Mouse (Mus musculus): ENCODE data around the gene Foxm1.

The Foxm1 gene

DNA sequence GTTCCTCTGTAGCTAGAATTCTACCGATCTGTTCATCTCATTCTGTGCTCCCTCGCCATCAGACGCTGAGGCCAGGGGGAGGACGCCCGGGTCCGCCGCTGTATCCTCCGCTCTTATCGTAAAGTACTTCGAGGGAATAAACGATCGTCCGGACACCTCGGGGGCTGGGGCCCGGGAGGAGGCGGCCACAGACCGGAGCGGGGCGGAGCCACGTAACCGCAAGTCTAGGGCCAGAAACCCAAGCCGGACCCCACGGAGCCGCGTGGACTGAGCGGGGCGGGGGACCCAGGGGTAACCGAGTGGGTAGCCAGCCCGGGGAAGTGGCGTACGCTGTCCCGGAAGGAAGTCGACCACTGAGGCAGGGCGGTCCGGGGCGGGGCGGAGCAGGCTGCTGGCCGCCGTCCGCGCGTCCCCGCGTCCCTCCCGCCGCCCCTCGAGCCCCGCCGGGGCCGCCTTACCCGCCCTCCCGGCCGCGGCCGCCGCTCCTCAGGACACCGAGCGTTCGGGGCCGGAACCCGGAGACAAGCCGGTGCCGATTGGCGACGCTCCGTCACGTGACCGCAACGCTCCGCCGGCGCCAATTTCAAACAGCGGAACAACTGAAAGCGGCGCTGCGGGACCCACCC is at the start of gene Foxm1, which contains the start of gene Rhno1:
Gene Foxm1 (plus strand): TSS at position 587 of the 626 bp plus-strand sequence.
Gene Rhno1 (minus strand): TSS at position 531 of the 626 bp plus-strand sequence.
- DNase-seq (ENCODE audit: low read depth, low spot score), result peak; percentile 77

DNA sequence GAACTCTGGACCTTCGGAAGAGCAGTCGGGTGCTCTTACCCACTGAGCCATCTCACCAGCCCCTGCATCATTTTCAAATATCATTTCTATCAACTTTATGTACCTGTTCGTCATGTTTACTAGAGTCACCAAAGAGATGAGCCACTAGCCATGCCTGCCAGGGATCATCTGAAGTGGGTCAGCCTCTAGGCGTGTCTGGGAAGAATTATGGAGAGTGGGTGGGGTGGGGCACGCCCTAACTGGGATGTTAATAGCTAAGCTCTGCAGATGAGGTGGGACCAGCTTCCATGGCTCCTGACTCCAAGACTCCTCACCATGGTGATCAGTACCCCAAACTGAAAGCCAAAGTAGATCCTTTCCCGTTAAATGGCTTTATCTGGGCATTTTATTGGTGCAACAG is 48.0 kb upstream of the Foxm1 start:
- peak; percentile 59 for DNase-seq (ENCODE audit: low read depth, low spot score)

DNA sequence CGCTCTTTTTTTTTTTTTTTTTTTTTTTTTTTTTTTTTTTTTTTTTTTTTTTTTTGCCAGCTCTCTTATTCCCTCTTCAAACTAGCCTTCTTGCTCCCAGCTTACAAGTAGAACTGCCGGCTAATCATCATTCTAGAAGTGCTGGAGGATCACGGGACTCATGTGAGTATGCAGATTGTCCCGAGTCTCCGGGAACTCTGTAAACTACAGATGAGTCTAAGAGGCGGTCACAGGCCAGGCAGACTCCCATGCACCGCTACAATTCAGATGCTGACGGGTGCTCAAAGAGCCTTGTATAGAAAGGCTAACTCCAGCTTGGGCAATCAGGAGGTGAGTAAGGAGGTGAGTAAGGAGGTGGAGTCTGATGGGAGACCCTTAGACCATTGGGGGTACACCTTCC is 47.2 kb upstream of the Foxm1 start:
- peak; percentile 53 for DNase-seq (ENCODE audit: low read depth, low spot score)

DNA sequence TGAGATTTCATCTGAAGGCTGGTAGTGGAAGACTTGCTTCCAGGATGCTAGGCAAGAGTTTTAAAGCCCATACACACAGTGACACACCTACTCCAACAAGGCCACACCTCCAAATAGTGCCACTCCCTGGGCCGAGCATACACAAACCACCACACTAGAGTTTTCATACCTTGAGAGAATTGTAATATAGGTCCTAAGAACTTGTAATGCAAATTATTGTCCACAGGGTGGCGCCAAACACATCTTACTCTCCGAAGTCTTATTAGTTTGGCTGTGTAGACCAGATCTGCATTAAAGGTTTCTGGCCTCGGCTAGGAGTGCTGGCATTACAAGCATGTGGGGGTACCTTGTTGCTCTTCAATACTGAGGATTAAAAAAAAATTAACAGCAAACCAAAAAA is 44.5 kb upstream of the Foxm1 start:
- peak; percentile 81 for DNase-seq (ENCODE audit: low read depth, low spot score)

DNA sequence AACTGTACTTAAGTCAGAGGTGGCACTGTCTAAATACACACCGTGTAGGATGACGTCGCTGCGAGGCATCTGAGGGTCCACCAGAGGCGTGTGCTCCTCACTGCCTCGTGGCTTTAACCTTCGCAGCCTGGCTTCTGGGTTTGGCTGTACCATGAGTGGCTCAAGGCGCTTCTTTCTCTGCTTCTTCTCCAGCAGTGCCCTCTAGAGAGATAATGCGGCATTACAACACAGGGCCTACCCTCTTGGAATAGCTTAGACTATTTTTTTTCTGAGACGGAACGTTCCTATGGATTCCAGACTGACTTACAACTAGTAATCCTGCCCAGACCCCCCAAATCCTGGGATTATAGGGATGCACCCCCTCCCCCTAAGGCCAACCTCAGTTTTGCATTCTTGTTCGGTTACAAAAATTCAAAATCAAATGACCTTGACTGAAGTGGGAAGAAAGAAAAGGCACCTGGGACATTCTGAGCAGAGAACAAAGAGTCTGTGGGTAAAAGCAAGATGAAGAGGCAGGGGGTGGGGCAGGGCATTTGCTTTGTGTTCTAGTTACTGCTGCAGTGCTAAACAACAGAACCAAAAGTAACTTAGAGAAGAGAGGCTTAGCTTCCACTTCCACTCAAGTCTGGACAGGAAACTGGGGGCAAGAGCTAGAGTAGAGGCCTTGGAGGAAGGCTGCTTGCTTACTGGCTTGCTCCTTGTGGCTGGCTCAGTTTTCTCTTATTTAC is 28.2 kb upstream of the Foxm1 start:
- peak; percentile 96 for DNase-seq (ENCODE audit: low read depth, low spot score)

DNA sequence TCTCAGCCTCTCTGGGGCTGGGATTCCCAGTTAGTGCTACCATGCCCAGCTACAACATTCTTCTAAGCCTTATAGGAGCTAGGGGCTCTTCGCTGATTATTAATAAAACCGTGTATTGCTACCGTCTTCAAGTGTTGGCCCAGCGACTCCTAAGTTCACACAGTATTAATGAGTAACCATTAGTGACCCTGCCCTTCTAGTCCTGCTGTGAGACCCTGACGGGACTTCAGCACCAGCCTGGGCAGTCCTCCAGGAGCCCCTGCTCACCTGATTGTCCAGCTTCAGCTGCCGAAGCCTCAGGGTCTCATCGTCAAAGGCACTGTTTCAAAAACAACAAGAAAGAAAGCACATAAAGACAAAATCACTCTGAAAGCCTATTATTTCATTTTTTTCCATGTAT is 25.3 kb upstream of the Foxm1 start:
- DNase-seq (ENCODE audit: low read depth, low spot score), result no peak

DNA sequence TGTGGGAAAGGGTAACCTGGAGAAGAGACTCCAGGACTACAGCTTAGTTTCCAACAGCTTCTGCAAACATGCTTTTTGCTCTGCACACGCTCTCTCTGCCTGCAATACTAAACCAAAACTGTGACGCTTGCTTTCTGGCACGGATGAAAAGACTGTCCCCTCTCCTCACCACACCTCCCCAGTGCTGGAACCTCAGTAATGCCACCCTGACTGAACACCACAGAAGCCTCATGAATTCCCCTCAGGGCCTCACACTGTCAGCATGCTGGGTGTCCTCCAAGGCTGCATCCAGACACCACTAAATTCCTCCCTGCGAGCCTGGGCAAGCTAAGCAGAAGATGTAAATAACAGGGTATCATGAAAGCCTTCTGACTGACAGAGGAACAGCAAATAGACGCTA is 23.9 kb upstream of the Foxm1 start:
- DNase-seq (ENCODE audit: low read depth, low spot score), result no peak

DNA sequence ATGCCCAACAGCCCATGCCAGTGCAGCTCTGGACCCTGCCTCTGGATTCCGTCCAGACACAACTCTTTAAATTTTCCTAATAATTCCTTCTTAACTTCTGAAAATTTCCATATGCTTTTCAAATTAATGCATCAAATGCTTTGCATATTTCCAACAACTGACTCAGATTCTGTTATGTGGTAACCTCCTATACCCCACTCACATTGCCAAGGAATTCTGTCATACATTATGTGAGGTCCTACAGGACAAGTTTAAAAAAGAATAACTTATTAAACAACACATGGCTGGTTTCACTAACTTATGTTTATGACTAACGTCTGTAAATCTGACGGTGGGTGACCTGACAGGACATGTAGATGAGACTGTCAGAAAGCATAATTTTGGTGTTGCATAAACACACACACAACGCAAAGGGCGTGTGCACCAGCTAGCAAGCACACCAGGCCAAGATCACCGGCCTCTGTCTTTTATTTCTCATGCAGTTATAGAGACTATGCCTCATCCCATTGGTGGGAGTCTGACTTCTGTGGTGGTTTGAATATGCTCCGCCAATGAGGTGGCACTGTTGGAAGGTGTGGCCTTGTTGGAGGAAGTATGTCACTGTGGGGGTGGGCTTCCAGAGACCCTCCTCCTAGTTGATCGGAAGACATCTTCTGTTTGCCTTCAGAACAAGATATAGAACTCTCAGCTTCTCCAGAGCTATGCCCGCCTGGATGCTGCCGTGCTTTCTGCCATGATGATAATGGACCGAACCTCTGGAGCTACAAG is 20.6 kb upstream of the Foxm1 start:
- DNase-seq (ENCODE audit: low read depth, low spot score), result peak; percentile 83

DNA sequence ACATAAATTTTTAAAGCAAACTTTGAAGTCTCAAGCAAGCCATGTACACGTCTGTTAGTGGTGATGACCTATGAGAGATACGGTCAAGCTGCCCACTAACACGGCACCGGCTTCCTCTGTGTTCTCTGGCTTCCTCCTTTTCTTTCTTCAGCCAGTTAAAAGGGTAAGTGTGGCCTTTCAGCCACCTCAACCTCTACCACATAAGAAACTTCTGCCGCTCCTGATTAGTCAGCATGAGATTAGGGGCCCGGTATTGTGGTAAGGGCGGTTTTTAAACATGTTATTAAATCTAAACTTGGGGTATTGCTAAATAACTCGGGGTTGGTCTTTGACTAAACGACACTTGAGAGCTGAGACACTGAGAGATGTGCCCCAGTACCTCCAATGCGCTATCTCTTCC is 17.1 kb upstream of the Foxm1 start:
- DNase-seq (ENCODE audit: low read depth, low spot score), result no peak

DNA sequence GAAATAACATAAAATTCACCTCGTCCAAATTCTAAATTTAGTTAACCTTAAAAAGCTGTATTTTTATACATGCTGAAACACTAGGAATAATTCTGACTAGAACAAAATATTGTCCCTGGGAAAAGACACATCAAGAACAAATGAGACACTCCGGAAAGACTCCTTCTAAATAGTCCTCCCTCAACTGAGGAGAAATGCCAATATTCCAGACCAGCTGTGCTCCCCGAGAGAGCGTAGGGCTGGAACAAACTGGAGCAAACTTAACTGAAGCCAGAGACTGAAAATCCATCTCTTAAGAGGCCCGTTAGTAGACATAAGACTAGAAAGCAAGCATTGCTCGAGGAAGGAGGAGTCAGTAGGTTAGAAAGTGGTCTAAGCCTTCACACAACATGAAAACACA is 16.0 kb upstream of the Foxm1 start:
- DNase-seq (ENCODE audit: low read depth, low spot score), result no peak

DNA sequence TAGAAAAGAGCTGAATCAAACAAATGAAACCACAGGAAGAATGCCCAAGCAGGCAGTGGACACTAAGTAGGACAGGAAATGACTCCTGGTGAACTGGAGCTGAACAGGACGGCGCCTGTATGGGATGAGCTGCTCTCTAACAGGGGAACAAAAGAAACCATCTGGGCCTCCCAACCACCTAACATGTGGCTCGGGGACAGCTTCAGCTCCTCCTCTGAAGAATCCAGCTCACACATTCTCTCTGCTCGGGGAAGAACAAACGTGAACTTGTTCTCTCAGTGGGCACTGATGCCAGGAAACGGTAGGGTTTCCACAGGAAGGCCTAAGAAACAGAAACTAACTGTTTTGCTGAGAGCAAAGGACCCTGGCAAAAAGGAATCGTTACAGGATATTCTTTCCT is 13.1 kb upstream of the Foxm1 start:
- no peak for DNase-seq (ENCODE audit: low read depth, low spot score)

DNA sequence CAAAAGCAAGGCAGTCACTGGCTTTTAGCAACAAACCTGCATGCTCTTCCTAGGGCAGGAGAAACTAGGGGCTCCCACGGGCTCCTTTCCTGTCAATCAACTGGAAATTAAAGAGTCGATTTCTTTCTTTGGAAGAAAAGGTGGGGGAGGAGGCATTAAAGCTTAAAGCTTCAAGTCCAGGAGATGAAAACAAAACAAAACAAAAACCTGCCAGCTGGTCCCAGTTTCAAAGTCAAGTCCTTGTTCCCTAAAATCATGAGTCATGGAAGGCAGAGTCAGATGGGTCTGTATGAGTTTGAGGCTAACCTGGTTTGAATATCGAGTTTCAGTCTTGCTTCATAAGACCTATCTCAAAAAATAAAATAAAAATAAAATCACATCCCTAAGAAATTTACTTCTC is 8.6 kb upstream of the Foxm1 start:
- DNase-seq (ENCODE audit: low read depth, low spot score), result no peak

DNA sequence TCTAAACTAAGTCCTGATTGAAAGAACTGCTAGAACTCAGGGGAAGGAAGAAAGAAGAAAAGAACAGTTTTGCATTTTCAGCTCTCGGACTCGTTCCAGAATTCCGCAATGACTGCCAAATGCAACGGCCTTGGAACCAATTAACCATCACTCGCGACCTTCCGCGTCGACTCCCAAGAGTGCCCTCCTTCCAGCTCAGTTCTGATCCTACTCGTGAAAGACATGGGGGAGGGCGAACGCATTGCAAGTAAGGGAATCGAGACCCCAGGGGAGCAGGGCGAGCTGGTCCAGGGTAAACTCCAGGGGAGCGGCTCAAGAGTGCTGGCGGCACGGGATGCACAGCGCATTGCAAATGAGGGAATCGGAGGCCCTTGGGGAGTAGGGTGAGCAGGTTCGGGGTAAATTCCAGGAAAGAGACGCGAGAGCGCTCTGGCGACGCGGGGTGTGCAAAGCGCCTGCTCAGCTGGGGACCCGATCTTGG is 7.5 kb upstream of the Foxm1 start:
- peak; percentile 85 for DNase-seq (ENCODE audit: low read depth, low spot score)

DNA sequence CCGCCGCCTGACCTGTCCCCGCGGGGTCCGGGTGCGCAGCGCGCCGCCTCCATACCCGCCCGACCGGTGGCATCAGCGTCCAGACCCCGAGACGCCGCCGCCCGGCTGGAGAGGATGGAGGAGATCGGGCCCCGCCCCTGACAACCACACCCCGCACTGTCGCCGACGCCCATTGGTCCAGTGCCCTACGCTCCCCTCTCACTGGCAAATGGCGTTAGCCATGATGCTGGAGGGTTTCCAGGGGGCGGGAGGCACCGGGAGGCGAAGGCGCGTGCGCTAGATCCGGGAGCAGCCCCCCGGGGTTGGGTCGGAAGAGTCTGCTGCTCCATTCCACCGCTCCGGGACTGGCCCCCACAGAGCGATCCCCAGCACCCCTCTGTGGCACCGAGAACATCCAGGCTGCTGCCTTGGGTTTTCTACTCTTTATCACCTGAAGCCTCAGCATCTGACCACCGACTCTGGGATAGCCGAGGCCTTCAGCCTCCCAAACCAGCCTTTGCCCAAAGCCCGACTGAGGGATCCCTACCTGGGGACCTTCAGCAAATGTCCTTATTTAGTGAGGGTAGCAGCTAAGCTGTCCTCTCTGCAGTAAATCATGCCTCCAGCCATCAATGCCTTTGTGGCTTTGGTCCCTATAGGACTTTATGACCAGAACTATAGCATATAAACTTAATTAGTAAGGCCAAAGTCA is 6.9 kb upstream of the Foxm1 start, which contains the start of gene Tulp3:
Gene Tulp3 (minus strand): TSS at position 126 of the 691 bp plus-strand sequence.
- DNase-seq (ENCODE audit: low read depth, low spot score), result peak; percentile 96

DNA sequence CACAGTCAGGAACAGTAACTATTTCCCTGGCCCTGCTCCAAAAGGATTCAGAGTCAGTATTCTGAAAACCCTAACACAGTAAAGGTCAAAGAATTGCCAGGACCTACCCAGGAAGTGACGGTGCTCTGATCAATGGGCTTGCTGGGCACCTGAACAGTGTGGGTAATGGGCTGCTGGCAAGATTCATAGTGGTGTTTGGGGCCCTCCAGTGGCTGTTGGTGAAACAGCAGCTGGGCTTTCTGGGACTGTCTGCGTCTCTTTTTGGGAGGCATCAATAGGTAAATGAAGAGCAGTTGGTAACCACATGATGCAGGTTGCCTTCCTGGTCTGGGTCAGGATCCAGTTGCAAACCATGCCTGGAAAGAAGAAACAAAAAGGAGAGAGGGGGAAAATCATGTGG is 3.8 kb upstream of the Foxm1 start:
- peak; percentile 79 for DNase-seq (ENCODE audit: low read depth, low spot score)

DNA sequence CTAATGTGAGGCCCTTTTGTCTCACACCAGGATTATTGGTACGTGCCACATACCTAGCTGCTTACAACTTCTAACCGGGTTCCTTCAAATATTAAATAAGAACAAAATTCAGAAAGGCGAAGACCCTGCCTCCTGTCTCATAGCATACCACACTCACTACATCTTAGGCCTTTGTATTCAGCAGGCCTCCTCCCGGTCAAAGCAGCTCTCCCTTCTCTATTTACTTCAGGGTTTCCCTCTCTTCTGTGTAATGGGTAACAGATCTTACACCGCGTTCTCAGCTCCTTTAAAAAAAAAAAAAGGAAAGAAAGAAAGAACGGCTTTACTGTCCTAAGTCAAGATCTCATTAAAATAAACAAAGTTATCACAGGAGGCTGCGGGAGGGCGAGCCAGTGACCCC is 866 bp upstream of the Foxm1 start:
- no peak for DNase-seq (ENCODE audit: low read depth, low spot score)

DNA sequence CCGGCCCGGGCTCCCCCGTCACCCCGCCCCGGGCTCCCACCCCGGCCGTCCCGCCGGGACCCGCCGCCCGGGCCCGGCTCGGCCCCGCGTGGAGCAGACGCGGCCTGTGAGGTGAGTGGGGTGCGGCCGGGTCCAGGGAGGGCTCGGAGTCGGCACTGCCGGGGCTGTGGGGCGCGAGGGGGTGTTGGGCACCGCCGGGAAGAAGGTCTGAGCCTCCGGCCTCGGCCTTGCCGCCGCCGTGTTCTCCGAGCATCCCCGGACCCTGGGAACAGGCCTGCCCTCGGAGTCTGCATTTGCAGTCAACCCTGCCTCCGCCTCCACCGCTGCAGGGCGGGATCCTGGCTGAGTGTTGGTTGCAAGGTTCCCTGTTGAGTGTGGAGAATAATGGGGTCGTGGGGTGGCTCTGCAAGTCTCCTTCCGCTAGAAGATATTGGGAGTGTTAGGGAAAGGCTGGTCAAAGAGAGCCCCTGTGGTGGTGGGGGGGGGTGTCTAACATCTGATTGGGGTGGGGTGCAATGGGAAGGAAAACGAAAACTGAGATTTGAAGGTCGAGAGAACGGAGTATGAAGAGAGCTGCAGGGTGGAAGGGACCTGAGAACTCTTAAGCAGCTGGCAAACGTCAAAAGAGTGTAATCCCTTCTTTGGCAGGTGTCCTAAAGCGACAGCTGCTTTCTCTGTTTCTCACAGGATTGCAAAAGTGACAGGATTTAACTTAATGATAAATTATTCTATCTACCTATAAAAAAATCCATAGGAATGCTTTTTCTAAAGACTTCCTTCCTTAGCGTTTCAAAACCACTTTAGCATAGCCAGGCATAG is 449 bp downstream of the Foxm1 start:
- peak; percentile 84 for DNase-seq (ENCODE audit: low read depth, low spot score)

DNA sequence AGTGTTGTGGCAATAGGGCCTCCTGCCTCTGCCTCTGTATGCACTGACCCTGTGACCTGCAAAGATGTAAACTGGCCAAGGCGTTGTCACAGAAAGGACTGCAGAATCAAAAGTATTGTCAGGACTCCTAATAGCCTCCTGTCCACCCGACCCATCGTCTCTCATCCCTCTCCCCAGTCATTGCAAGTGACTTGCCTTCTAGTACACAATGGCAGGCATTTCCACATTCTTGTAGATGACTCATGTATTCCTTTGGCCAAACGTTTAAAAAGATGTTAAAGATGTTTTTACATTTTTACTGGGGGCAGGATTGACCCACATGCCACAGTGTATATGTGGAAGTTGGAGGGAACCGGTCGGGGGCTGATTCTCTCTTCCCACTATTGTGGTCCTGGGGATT is 2.0 kb downstream of the Foxm1 start:
- DNase-seq (ENCODE audit: low read depth, low spot score), result no peak

DNA sequence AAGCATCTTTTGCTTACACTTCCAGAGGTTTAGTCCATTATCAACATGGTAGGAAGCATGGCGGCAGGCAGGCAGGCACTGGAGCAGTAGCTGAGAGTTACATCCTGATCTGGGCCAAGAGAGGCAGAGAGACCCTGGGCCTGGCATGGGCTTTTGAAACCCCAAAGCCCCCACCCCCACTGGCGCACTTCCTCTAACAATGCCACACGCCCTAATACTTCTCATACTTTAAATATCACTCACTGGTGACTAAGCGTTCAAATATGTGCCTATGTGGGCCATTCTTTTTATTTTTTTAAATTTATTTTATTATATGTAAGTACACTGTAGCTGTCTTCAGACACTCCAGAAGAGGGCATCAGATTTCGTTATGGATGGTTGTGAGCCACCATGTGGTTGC is 3.7 kb downstream of the Foxm1 start:
- peak; percentile 31 for DNase-seq (ENCODE audit: low read depth, low spot score)

DNA sequence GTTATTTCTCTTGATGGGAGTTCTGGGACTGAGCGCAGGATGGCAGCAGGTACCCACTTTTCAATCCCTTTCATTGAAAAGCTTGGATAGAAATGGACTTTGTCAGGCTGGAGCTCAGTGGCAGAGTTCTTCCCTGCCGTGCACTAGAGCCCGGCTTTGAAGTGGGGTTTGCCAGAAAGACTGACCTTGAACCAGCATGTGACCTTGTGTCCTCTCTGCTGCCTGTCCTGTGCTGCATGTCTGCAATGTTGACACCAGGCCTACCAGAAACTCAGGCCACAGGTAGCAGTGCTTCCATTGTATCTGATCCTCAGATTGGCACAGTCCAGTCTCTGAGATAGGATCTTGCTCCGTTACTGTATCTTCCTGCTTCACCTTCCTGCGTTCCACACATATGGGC is 7.3 kb downstream of the Foxm1 start:
- no peak for DNase-seq (ENCODE audit: low read depth, low spot score)

DNA sequence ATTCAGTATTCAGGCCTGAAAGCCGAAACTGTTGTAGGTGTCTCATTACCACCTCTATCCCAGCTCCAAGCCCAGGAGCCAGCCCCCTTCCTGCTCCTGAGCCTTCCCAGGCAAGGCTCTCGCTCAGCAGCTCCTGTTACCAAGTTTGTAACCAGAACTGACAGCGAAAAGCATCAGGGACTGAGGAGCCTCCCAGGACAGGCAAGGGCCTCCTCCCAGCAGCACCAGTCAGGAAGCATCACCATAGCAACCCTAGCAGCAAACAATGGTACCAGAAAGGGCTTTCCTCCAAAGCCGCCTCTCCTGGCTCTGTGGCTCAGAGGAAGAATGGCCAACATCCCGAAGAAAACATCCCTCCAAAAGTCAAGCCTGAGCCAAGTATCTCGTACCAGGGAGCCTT is 12.4 kb downstream of the Foxm1 start, which contains the start of the genes Tex52 and Gm44596:
Gene Tex52 (plus strand): TSS at position 265 of the 400 bp plus-strand sequence.
Gene Gm44596 (plus strand): TSS at position 312 of the 400 bp plus-strand sequence.
- DNase-seq (ENCODE audit: low read depth, low spot score), result peak; percentile 61

Data from R1 (cell line).